Mouse (Mus musculus) neural tube, embryonic 11.5 days (tissue): Measurements from ENCODE around the gene Tradd. TPM values are rescaled to one million over a fixed set of nuclear protein-coding genes. Genes with fewer than 3 reads are reported as not detected.

Source experiments
- ATAC-seq: fragments of 200-750 bp; cut with Nextera tagmentation; 2 replicates; pipeline ENCODE4 v1.8.0; 2017; ENCODE audit warnings: moderate number of reproducible peaks, mild to moderate bottlenecking, moderate TSS enrichment, moderate library complexity; ENCODE audit not compliant: insufficient read depth, low FRiP score, low TSS enrichment
- DNase-seq: peaks from one replicate; pipeline ENCODE4 v3.0.0-alpha.2; 2015; ENCODE audit warnings: low spot score
- H3K27ac ChIP-seq: fragments of 300-500 bp; sonication (generic); 2 replicates; pipeline ENCODE4 v1.5.1; 2014; ENCODE audit warnings: low read depth, mild to moderate bottlenecking, low read length
- H3K27me3 ChIP-seq: fragments of 300-500 bp; sonication (generic); 2 replicates; pipeline ENCODE4 v1.6.1; 2014; ENCODE audit warnings: mild to moderate bottlenecking, low read length, mixed read lengths; ENCODE audit not compliant: control insufficient read depth, insufficient read depth
- H3K36me3 ChIP-seq: fragments of 300-500 bp; sonication (generic); 2 replicates; pipeline ENCODE4 v1.6.1; 2014; ENCODE audit warnings: mild to moderate bottlenecking, low read length, moderate library complexity, mixed read lengths; ENCODE audit not compliant: control insufficient read depth, insufficient read depth
- H3K4me1 ChIP-seq: fragments of 300-500 bp; sonication (generic); 2 replicates; pipeline ENCODE4 v1.6.1; 2014; ENCODE audit warnings: low read length, mixed read lengths; ENCODE audit not compliant: control insufficient read depth, insufficient read depth
- H3K4me2 ChIP-seq: fragments of 300-500 bp; sonication (generic); 2 replicates; pipeline ENCODE4 v1.6.1; 2014; ENCODE audit warnings: low read depth, mild to moderate bottlenecking, moderate library complexity
- H3K4me3 ChIP-seq: fragments of 300-500 bp; sonication (generic); 2 replicates; pipeline ENCODE4 v1.5.1; 2014; ENCODE audit warnings: low read depth, low read length
- H3K9ac ChIP-seq: fragments of 300-500 bp; sonication (generic); 2 replicates; pipeline ENCODE4 v1.6.1; 2014; ENCODE audit warnings: mild to moderate bottlenecking, low read length
- H3K9me3 ChIP-seq: fragments of 300-500 bp; sonication (generic); 2 replicates; pipeline ENCODE4 v1.6.1; 2016; ENCODE audit warnings: low read length; ENCODE audit not compliant: control insufficient read depth
- WGBS: fragments of 180-500 bp; shearing (Covaris S2); extraction: QIAGEN DNeasy Blood & Tissue Kit; methylation state at CpG from one replicate; pipeline ENCODE4 v1.1.7; 2014; 5-methylcytosine and 5-hydroxymethylcytosine counted together
- microRNA counts: library from miRNA; unstranded; fragments of <30 nt; microRNA quantifications from one replicate; lab custom pipeline; 2015
- microRNA-seq: library from miRNA; unstranded; fragments of <30 nt; microRNA quantifications from one replicate; pipeline ENCODE4, GENCODE M21; 2016
- polyA plus RNA-seq: library from polyadenylated mRNA; unstranded; fragments of >200 nt; fragmentation: Nextera tagmentation; extraction: Ambion mirVana; gene quantifications from 2 replicates; pipeline ENCODE4 v1.2.1, GENCODE M21; 2014

Gene Tradd
- polyA plus RNA-seq, 1 experiment from 2014 or later = 14.9 TPM

DNA sequence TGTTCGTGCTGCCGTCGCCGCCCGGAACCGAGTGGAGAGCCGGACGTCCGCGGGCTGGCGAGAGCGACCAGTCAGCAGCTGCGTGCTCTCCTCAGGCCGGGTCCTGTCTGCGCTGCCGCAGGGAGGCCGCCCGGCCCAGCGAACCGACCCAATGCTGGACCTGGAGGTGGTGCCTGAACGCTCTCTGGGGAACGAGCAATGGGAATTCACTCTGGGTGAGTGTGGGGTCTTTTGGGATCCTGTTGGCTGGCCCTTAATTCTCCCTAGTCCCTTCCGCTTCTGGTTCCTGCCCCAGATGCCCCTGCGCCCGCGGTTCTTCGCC lies 39.2 kb downstream of the Tradd start:
- Histone ChIP-seq H3K27ac (peak overlapping the region; percentile 69), H3K4me1 (peaks cover 14% of the 10 kb centered on the region), H3K36me3 (no peaks in the 10 kb centered on the region), H3K9me3 (no peaks in the 10 kb centered on the region), H3K4me2 (peak overlapping the region; percentile 68), H3K27me3 (no peaks in the 10 kb centered on the region), H3K4me3 (peak overlapping the region; percentile 94), H3K9ac (peak overlapping the region; percentile 88)
- ATAC-seq (no peak; the same call in 1 of the 2 replicates), DNase-seq (no peak)
- under 1% methylated on average over 27 of the region's 27 CpGs for WGBS

DNA sequence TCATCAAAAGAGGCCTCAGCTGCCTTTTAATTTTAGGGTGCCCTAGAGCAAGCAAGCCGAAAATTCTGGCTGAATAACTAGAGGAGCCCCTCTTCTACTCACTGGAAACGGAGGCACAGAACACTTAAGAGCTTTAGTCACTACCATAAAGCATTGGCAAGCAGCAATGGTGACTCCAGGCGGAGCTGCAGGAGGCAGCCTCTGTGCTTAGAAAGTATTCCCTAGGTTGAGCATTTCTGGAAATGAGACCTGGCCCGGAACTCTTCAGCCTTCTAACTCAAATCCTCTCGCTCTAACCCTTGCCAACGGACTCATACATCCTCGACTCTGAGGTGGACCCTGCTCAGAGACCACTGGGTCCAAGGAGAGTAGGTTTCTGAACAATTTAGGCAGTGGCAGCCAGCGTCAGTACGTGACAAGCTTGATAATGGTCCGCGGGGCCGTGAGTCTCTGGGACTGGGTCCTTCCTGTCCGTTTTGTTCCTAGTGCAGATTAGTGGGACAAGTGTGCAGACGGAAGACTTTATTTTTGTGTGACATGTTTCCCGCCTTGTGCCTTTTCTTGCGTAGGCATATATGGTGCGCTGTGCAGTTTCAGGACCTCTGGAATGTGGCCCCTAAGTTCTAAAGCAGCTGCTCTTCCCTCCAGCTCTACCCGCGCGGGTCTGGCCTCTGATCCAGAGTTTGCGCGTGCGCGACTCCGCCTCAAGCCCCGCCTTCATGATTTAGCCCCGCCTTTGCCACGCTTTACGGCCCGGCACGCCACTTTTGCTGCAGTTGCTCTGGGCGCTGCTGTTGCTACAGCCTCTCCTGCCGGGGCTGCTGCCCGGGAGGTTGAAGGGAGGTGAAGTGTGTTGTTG lies 39.8 kb downstream of the Tradd start, which contains the start of gene D230025D16Rik:
TSS of gene D230025D16Rik (plus strand) at position 733 of the 859 bp plus-strand sequence.
- no peaks in the 10 kb centered on the region for H3K36me3 ChIP-seq
- H3K27ac ChIP-seq = peak within 1 kb of the TSS; percentile 69
- 3% methylated on average over 34 of the region's 34 CpGs for WGBS
- H3K9ac ChIP-seq = peak within 1 kb of the TSS; percentile 88
- DNase-seq (peak; percentile 97), ATAC-seq (peak; percentile 94)
- peak within 1 kb of the TSS; percentile 94 for H3K4me3 ChIP-seq
- peaks cover 14% of the 10 kb centered on the region for H3K4me1 ChIP-seq
- no peaks in the 10 kb centered on the region for H3K9me3 ChIP-seq
- peak within 1 kb of the TSS; percentile 68 for H3K4me2 ChIP-seq
- H3K27me3 ChIP-seq = no peaks in the 10 kb centered on the region

DNA sequence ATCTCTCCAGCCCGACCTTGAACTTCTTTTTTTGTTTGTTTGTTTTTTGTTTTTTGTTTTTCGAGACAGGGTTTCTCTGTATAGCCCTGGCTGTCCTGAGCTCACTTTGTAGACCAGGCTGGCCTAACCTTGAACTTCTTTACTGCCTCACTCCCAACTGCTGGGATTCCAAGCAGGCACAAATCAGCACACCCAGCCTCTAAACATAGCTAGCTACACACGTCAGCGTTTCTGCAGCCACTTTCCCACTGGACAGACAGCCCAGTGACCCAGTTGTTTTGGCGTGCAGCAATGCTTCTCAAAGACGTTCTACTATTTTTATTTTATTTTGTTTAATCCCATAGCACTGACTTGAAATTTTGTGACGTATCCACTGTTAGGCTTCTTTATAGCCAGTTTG lies 40.6 kb downstream of the Tradd start:
- DNase-seq (no peak), ATAC-seq (no peak)
- Histone ChIP-seq H3K9me3 (no peaks in the 10 kb centered on the region), H3K4me1 (peaks cover 14% of the 10 kb centered on the region), H3K27me3 (no peaks in the 10 kb centered on the region), H3K27ac (no peak overlapping the region), H3K9ac (no peak overlapping the region), H3K4me3 (no peak overlapping the region), H3K4me2 (no peak overlapping the region; the same call in 1 of the 2 replicates), H3K36me3 (no peaks in the 10 kb centered on the region)
- 82% methylated on average over 7 of the region's 7 CpGs for WGBS

DNA sequence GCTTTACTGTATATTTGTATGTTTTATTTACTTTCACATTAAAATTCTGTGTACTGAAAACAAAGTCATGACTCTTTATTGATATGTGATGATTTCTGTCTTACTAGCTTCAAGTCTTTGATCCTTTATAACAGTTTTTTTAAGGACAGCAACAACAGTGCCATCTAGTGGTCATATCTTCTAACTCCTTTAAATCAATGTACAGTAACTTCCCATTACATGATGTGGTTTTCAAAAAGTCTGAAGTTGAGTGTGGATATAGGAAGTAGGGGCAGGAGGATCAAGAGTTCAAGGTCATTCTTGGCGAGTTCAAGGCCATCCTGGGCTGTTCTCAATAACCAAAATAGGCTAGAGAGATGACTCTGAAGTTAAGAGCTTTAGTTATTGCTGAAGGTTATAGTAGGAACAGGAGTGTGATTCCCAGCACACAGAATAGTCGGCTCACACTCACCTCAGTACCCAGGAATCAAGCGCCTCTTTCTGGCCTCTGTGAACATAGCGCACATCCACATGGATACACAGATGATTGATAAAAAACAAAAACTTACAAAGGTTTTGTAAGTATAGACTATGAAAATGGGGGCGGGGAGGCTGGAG lies 46.4 kb downstream of the Tradd start:
- no peak overlapping the region for H3K4me3 ChIP-seq
- H3K27ac ChIP-seq = no peak overlapping the region
- no peaks in the 10 kb centered on the region for H3K4me1 ChIP-seq
- WGBS = 83% methylated on average over 5 of the region's 5 CpGs
- ATAC-seq (no peak), DNase-seq (peak; percentile 37)
- H3K9ac ChIP-seq = no peak overlapping the region
- no peaks in the 10 kb centered on the region for H3K9me3 ChIP-seq
- no peaks in the 10 kb centered on the region for H3K36me3 ChIP-seq
- H3K4me2 ChIP-seq = no peak overlapping the region
- no peaks in the 10 kb centered on the region for H3K27me3 ChIP-seq

DNA sequence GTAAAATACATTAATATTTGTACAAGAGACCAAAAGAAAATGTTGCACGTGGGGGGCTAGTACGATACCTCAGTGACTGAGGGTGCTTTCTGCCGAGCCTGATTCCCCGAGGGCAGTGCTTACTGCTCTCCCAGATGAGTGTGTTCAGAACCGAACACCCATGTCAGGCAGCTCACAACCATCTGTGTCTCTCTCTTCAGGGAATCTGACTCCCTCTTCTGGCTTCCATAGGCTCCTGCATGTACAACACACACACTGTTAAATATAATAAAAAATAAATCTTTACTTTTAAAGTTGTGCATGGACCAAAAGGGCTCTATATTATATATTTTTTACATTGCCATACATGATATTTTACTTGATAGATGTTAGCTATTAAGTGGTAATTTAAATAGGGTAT lies 50.3 kb downstream of the Tradd start:
- Histone ChIP-seq H3K36me3 (no peaks in the 10 kb centered on the region), H3K4me2 (no peak overlapping the region), H3K27ac (no peak overlapping the region), H3K9me3 (no peaks in the 10 kb centered on the region), H3K4me3 (no peak overlapping the region), H3K9ac (no peak overlapping the region), H3K27me3 (no peaks in the 10 kb centered on the region), H3K4me1 (no peaks in the 10 kb centered on the region)
- ATAC-seq (no peak), DNase-seq (no peak)
- 91% methylated on average over 5 of the region's 5 CpGs for WGBS

DNA sequence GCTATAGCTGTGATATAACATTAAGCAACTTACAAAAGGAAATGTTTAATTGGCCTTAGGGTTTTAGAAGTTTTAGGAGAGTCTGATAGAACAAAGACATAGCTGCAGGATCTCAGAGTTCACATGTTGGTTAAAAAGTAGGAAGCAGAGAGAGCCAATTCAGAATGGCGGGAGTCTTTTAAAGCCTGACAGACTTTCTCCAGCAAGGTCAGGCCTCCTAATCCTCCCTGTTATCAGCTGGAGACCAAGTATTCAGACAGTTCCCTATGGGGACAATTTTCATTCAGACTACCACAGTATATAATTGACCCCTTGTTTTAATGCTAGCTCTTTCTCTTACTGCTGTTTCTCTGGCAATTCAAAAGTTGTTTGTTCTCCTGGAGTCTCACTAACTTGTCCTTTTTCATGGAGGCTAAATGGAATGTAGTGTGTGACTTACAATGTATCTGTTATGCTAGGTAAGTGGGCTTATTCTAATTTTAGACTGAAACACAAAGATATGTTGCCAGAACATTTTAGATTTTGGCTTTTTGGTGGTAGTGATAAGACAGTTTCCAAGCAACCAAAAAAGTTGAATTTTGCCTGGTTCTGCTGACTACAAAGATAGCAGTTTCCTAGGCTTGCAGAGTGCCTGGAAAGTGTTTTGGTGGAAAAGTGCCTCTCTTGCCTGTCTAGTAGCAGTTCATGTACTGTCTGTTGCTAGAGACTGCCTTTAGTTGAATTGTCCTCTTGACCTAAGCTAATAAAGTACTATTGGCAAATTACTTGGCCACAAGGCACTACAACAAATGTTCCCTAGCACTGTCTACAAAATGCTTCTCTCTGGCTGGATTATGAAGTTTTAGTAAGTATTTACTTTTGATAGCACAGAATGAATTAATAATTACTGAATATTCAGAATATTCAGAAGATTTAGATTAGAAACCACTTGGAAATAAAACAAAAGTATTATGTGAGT lies 55.0 kb downstream of the Tradd start:
- Histone ChIP-seq H3K36me3 (no peaks in the 10 kb centered on the region), H3K9ac (no peak overlapping the region), H3K4me1 (no peaks in the 10 kb centered on the region), H3K4me2 (no peak overlapping the region), H3K4me3 (no peak overlapping the region), H3K27me3 (no peaks in the 10 kb centered on the region), H3K9me3 (no peaks in the 10 kb centered on the region), H3K27ac (no peak overlapping the region)
- DNase-seq = no peak
- 72% methylated on average over 1 of the region's 1 CpGs for WGBS
- ATAC-seq = no peak

MicroRNAs within 50 kb of the gene (microRNA counts, 519-probe panel; counts per million panel counts)
- microRNA mmu-miR-328 (lab: Ali Mortazavi, UCI) = 3,152 counts per million, percentile 66 among the panel's probes with 10 or more counts

Small RNA genes lying within 50 kb of the gene (microRNA-seq; reads per million reads assigned to microRNA genes)
- gene Gm27320 (not detected), gene Mir328 (188 reads per million, percentile 58 among the genes with 10 or more reads in this experiment)

Other genes starting within 250 kb of the Tradd start
- gene Ces3a, start 216.0 kb downstream of the Tradd start, polyA plus RNA-seq = not detected in 2 replicates
- not detected in 2 replicates for gene Ces3b, start 180.9 kb downstream of the Tradd start, polyA plus RNA-seq
- gene Ces4a, start 132.8 kb downstream of the Tradd start, polyA plus RNA-seq = not detected in 2 replicates
- gene Cbfb, start 93.9 kb downstream of the Tradd start, polyA plus RNA-seq = 75.4 and 79.8 TPM in 2 replicates
- 28.9 and 31.5 TPM in 2 replicates for gene D230025D16Rik, start 39.5 kb downstream of the Tradd start, polyA plus RNA-seq
- 3.5 and 3.6 TPM in 2 replicates for gene B3gnt9, start 9.5 kb downstream of the Tradd start, polyA plus RNA-seq
- gene Fbxl8, start within 50 bp of the Tradd start, polyA plus RNA-seq = 0.66 and 1.0 TPM in 2 replicates
- gene Hsf4, start 5.2 kb upstream of the Tradd start, polyA plus RNA-seq = not detected in 2 replicates
- 2.7 and 3.5 TPM in 2 replicates for gene Nol3, start 11.5 kb upstream of the Tradd start, polyA plus RNA-seq
- gene 4931428F04Rik, start 25.3 kb upstream of the Tradd start, polyA plus RNA-seq = 46.1 and 50.8 TPM in 2 replicates
- gene Exoc3l, start 31.5 kb upstream of the Tradd start, polyA plus RNA-seq = 12.1 and 13.9 TPM in 2 replicates
- gene E2f4, start 33.1 kb upstream of the Tradd start, polyA plus RNA-seq = 103 and 107 TPM in 2 replicates
- 1.0 and 1.9 TPM in 2 replicates for gene Elmo3, start 41.0 kb upstream of the Tradd start, polyA plus RNA-seq
- gene Lrrc29, start 61.7 kb upstream of the Tradd start, polyA plus RNA-seq = 1.3 and 1.4 TPM in 2 replicates
- 111 TPM in 2 replicates for gene Tmem208, start 61.7 kb upstream of the Tradd start, polyA plus RNA-seq
- gene Fhod1, start 83.3 kb upstream of the Tradd start, polyA plus RNA-seq = 1.8 and 1.9 TPM in 2 replicates
- 4.1 TPM in 2 replicates for gene Slc9a5, start 84.2 kb upstream of the Tradd start, polyA plus RNA-seq
- gene Plekhg4, start 108.7 kb upstream of the Tradd start, polyA plus RNA-seq = 0.54 and 0.89 TPM in 2 replicates
- gene Kctd19, start 148.9 kb upstream of the Tradd start, polyA plus RNA-seq = not detected in 2 replicates
- 0.92 and 1.6 TPM in 2 replicates for gene Lrrc36, start 149.0 kb upstream of the Tradd start, polyA plus RNA-seq
- gene Tppp3, start 206.9 kb upstream of the Tradd start, polyA plus RNA-seq = 218 and 229 TPM in 2 replicates
- gene Zdhhc1, start 232.3 kb upstream of the Tradd start, polyA plus RNA-seq = 18.5 and 18.9 TPM in 2 replicates